Mouse (Mus musculus) kidney, adult 2 months (tissue): ENCODE results near the gene C87977.

Experiments
- CTCF ChIP-seq: fragments of 200-500 bp; conservative IDR thresholded peaks from 2 replicates; pipeline ENCODE4 v1.5.1; 2011; ENCODE audit warnings: low read depth, mild to moderate bottlenecking, control low read depth, low read length, moderate library complexity, mixed read lengths; ENCODE audit not compliant: insufficient read depth, insufficient read length
- POLR2A ChIP-seq: fragments of 200-500 bp; IDR thresholded peaks from one replicate; pipeline ENCODE4 v1.6.1; 2011; ENCODE audit warnings: low read depth, low read length, control low read depth

DNA sequence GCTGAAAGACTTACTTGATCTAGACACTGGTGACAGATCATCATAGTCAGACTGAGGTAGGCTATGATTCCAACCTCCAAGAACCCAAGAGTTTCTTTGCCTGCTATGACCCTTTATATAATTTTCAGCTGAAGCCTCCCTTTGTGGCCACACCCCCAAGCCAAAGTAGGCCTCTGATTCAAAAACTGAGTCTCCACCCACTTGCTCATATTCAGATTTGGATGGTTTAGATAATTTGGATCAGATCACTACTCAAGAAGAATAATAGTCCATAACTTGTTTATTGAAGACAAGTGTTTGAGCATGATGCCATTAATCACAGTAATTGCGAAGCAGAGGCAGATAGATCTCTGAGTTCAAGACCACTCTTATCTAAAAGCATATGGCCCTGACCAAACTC is 50.6 kb downstream of the C87977 start, which contains the start of gene Oog3:
- TF ChIP-seq POLR2A (no peak), CTCF (no peak)
